ENCODE assay signal across 25 mouse cellular contexts in the genomic region with DNA sequence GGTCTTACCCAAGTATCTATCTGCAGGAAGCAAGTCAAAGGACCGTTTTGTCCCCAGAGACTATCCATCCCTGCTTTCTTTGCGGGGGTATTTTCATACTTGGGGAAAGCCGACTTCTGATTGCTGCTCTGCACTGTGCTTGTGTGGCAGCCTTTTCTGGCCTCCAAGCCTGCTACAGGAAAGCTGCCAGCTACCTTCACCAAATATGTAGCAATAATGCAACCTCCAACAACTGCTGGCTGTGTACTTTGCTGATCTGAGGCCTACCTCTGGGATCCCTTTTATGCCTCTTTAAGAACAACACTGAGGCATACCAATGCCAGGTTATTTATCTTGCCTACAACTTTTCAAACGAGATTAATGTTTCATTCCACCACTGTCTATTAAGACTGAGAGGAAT.
"Had no signal": no experiment of that assay in that cellular context is flagged by ENCODE, and none has a peak within 500 bp of the region (broad histone marks: within the 10 kb centered on the region; RNA-seq: fewer than 3 reads in every experiment).

No protein-coding gene starts in this region.

- H3K9ac ChIP-seq: heart, embryonic 12.5 days; hindbrain, embryonic 12.5 days; hindbrain, embryonic 14.5 days; intestine, embryonic 15.5 days; limb, embryonic 13.5 days; limb, embryonic 15.5 days; liver, embryonic 14.5 days had no signal

- ATAC-seq: hindbrain, embryonic 16.5 days; inflammation-experienced regulatory T-cells, adult 6 months; intestine, embryonic 15.5 days; intestine, postnatal 0 days had no signal

- H3K4me3 ChIP-seq: gastrocnemius, adult 2 months; heart, embryonic 10.5 days; heart, embryonic 12.5 days; hindbrain, embryonic 10.5 days; hindbrain, embryonic 12.5 days; intestine, embryonic 15.5 days; layer of hippocampus, adult 2 months; left cerebral cortex, adult 2 months; limb, embryonic 13.5 days; limb, embryonic 15.5 days had no signal

- H3K36me3 ChIP-seq: heart, embryonic 10.5 days; heart, embryonic 12.5 days; hindbrain, embryonic 10.5 days; hindbrain, embryonic 12.5 days; intestine, embryonic 15.5 days; limb, embryonic 13.5 days; limb, embryonic 15.5 days had no signal

- H3K27ac ChIP-seq: gastrocnemius, adult 2 months; heart, embryonic 10.5 days; hindbrain, embryonic 10.5 days; hindbrain, embryonic 12.5 days; hindbrain, embryonic 14.5 days; intestine, embryonic 15.5 days; layer of hippocampus, adult 2 months; left cerebral cortex, adult 2 months; limb, embryonic 13.5 days; limb, embryonic 15.5 days; liver, embryonic 14.5 days had no signal

- H3K4me2 ChIP-seq: heart, embryonic 12.5 days; hindbrain, embryonic 12.5 days; hindbrain, embryonic 14.5 days; intestine, embryonic 15.5 days; limb, embryonic 13.5 days; limb, embryonic 15.5 days; liver, embryonic 11.5 days had no signal

- H3K9me3 ChIP-seq: heart, embryonic 10.5 days; heart, embryonic 12.5 days; hindbrain, embryonic 10.5 days; hindbrain, embryonic 12.5 days; intestine, embryonic 15.5 days; limb, embryonic 13.5 days; limb, embryonic 15.5 days had no signal

- H3K4me1 ChIP-seq: heart, embryonic 10.5 days; heart, embryonic 12.5 days; hindbrain, embryonic 10.5 days; intestine, embryonic 15.5 days; limb, embryonic 13.5 days had no signal

- DNase-seq: gastrocnemius, adult 2 months; gastrocnemius, postnatal 10 days; gastrocnemius, postnatal 25 days; heart, postnatal 4 days; kidney, adult 18-20 months; kidney, adult 8-10 months; kidney, postnatal 10 days; kidney, postnatal 25 days; kidney, postnatal 4 days; left cerebral cortex, postnatal 4 days had no signal

- H3K27me3 ChIP-seq: hindbrain, embryonic 12.5 days; intestine, embryonic 15.5 days; limb, embryonic 15.5 days had no signal
